Mouse (Mus musculus) CD4-positive, CD25-positive, alpha-beta regulatory T cell, adult 2 months (primary cell): ENCODE results near the gene 1700129C05Rik.

Experiments
- DNase-seq: peaks from one replicate; pipeline ENCODE4 v3.0.0-alpha.2; 2012; ENCODE audit warnings: low read depth, low spot score

The 1700129C05Rik gene

DNA sequence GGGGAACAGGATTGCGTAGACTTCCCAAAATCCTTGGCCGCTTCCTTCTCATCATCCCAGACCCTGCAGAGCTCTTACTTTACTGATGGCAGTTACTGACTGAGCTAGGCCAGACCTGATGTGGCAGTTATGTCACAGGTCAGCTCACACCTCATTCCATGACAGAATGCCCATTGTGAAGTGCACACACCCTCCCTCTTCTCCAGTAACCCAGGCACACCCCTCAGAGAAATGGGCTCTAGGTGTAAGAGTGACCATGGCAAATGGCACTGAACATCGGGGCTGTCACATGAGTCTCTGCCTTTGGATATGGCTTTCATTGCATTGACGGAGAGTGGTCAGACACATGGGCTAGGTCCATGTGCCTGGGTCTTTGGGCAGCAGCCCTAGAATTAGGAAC lies at the start of gene 1700129C05Rik:
TSS of gene 1700129C05Rik (minus strand) at position 101 of the 400 bp plus-strand sequence.
- no peak for DNase-seq

DNA sequence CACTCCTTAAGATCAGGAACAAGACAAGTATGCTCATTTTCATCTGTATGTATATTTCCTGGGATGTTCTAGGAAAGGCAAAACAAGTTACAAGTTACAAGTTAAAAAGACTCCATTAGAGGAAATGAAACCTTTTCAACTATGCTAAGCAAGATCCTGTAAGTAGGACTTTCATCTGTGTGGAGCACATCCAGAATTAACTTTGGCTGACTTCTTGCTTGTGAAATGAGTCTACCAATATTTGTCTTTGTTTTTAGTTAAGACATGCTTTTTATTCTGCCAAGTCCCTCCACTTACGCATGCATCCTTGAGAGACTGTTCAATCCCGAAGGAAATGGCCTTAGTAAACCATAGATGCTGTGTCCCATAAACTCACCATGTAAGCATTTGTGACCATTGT lies 43.4 kb upstream of the 1700129C05Rik start:
- DNase-seq: no peak

DNA sequence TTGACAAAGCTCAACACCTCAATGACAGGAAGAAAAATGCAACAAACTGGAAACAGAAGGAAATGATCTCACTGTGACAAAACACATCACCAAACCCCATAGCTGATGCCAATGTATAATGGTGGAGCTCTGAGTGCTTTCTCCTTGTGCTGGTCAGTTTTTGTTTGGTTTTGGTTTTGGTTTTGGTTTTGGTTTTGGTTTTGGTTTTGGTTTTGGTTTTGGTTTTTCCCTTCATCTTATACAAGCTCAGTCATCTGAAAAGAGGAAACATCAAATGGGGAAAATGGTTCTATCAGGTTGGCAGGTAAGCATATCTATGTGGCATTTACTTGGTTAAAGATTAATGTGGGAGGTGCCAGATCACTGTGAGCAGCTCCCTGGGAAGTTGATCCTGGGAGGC lies 42.8 kb upstream of the 1700129C05Rik start:
- no peak for DNase-seq

DNA sequence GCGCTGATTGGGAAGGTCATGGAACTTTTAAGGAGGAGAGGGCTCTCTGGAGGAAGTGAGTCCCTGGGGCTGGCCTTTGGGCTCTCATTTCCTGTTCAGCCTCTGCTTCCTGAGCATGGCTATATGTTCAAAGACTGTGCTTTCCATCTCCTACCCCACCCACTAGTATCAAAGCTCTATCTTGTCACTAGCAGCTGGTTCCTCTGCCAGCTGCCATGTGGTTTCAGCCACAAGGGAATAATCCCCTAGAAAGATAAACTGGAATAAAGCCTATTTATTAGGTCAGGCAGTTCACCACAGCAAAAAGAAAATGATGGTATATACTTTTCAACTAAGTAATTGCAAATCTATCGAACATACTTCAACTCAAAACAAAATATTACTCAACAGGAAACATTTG lies 40.0 kb upstream of the 1700129C05Rik start:
- no peak for DNase-seq

DNA sequence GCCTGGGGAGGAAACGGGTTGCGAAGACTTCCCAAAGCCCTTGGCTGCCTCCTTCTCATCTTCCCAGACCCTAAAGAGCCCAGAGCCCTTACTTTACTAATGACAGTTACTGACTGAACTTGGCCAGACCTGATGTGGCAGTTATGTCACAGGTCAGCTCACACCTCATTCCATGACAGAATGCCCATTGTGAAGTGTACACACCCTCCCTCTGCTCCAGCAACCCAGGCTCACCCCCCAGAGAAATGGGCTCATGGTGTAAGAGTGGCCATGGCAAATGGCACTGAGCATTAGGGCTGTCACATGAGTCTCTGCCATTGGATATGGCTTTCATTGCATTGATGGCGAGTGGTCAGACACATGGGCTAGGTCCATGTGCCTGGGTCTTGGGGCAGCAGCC lies 36.0 kb upstream of the 1700129C05Rik start, which contains the start of gene Gm5142:
TSS of gene Gm5142 (minus strand) at position 101 of the 400 bp plus-strand sequence.
- DNase-seq: no peak

DNA sequence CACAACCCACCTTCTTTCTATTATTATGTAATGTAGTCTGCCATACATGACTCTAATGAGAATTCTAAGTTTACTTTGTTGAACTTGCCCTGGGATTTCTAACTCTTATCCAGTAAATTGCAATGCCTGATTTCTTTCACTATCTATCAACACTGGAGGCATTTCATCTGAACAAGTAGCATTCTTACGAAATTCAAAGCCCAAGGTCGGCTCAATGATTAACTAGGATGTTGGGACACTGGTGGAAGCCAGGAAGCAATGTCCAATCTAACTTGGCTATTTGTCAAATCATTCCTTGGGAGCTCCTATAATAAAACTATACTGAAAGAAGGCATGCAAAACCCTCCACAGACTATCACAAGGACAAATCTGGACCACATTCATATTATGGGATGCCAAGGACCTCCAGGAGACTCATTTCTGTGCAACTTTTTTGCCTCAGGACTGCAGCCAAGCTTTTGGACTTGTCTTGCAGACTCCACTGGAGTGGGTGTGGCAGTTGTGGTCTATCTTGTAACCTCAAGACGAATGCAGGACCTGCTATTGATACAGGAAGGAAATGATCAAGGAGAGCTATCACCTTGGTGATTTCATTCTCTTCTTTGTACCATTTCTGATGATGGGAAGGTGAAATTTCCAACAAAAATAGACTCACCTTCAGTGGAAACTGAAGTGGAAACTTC lies 14.5 kb upstream of the 1700129C05Rik start:
- DNase-seq: peak; percentile 6

DNA sequence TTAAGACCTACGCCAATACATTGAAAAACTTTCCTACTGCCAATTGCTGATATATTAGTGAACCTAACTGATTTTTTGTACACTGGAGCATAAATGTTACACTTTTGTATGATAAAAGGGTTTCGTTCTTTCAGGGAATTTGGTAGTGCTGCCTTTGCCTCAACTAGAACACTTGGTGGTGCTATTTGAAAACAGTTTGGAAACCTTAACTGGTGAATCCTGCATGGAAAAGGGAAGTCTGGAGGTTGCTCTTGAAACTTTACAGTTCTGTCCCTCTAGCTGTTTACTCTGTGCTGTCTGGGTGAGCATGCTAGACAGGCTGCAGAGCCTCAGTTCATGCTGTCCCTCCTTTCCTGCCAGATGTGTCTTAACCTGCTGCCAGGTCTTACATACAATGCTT lies 12.9 kb upstream of the 1700129C05Rik start:
- no peak for DNase-seq

DNA sequence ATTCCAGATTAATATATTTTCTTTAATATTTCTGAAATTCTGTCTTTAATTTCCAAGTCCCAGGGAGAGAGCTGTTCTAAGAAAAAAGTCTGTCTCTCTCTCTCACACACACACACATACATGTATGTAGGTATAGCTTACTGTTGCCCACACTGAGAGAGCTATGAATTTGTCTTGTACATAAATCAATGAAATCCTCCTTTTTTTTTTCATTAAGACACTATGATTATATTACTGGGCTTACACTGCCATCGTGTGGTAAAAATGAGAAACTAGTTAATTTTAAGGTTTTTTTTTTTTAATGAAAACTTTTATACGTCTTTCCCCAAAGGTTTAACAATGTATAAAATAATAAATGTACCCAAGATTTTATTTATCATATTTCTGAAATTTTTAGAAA lies 28.4 kb downstream of the 1700129C05Rik start:
- peak; percentile 32 for DNase-seq

DNA sequence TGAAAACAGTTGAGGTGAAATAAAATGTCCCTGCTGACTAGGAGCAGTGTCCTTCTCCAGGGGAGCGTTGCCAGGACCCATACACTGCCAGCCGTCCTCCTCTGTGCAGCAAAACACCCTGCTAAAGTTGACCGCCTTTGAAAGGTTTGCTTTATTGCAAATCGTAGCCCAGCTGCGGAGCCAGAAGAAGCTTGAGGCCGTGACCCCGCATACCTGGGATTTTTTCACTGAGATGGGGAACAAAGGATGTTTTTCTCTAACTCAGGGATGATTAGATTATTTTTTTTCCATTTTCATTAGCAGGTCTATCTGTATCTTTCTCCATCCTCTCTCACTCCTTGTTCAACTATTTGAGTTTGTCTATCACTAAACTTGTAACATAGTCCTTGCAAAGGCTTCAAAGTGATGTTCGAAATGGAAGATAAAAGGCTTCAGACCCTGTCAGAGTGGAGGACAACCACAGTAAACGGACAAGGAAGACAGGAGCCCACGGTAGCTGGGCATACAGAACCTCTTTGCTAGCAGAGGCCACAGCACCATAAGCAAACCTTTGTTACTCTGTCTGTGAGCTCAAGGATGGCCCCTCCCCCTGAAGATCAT lies 38.6 kb downstream of the 1700129C05Rik start:
- no peak for DNase-seq

DNA sequence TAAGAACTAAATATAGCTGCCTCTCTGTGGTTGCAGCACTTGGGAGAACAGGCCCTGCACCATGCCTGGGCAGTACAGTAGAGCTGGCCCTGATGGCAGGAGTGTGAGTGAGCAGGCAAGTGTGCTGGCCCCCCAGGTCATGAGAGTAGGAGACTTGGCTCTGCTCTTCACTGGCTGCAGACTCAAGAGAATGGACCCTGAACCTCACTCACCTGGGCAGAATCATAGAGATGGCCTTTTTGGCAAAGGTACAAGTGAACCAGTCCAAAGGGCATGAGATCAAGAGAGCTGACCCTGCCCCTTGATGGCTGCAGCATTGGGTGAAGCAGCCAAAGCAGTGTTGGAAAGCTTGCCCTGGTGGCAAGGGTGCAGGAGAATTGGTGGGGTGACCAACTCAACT lies 49.1 kb downstream of the 1700129C05Rik start:
- DNase-seq: no peak

DNA sequence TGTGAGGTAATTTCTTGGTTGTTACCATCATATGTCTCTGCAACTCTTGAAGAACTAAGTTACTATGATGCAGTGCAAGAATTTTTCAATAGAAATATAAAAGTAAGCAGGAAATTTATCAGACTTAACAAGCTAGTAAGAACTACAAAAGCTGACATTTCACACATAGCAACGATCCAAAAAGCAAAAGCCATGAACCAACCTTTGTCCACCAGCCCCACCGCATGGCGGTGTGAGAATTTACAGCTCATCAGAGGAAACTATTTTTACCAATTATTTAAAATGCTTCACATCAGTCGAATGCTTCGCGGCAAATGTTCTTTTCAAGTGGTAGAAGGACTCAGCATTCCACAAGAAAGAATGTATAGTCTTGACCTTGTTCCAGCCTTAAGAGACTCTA lies 58.3 kb downstream of the 1700129C05Rik start:
- DNase-seq: peak; percentile 20
